Mouse (Mus musculus) hindbrain, postnatal 0 days (tissue): ENCODE data around the gene Tmem53. TPM values are rescaled to one million over a fixed set of nuclear protein-coding genes. Genes with fewer than 3 reads are reported as not detected.
A peak's percentile ranks its signal among the peaks of the same experiment; 100 is the strongest.

Experiments used
- ATAC-seq: fragments of 200-750 bp; cut with Nextera tagmentation; 2 replicates; pipeline ENCODE4 v1.8.0; 2017; ENCODE audit warnings: mild to moderate bottlenecking, moderate TSS enrichment, moderate library complexity
- DNase-seq: peaks from one replicate; pipeline ENCODE4 v3.0.0-alpha.2; 2015; ENCODE audit warnings: low spot score
- H3K27ac ChIP-seq: fragments of 300-500 bp; sonication (generic); 2 replicates; pipeline ENCODE4 v1.5.1; 2014; ENCODE audit warnings: mild to moderate bottlenecking
- H3K27me3 ChIP-seq: fragments of 300-500 bp; sonication (generic); 2 replicates; pipeline ENCODE4 v1.6.1; 2014; ENCODE audit warnings: low read length, mixed read lengths; ENCODE audit not compliant: insufficient read depth
- H3K36me3 ChIP-seq: fragments of 300-500 bp; sonication (generic); 2 replicates; pipeline ENCODE4 v1.6.1; 2014; ENCODE audit warnings: low read length, mixed read lengths; ENCODE audit not compliant: insufficient read depth
- H3K4me1 ChIP-seq: fragments of 300-500 bp; sonication (generic); 2 replicates; pipeline ENCODE4 v1.6.1; 2014; ENCODE audit warnings: antibody characterized with exemption, low read length, mixed read lengths; ENCODE audit not compliant: insufficient read depth
- H3K4me2 ChIP-seq: fragments of 300-500 bp; sonication (generic); 2 replicates; pipeline ENCODE4 v1.6.1; 2014; ENCODE audit warnings: low read depth, mild to moderate bottlenecking, low read length, moderate library complexity, mixed read lengths
- H3K4me3 ChIP-seq: fragments of 300-500 bp; sonication (generic); 2 replicates; pipeline ENCODE4 v1.5.1; 2014; ENCODE audit warnings: low read length
- H3K9ac ChIP-seq: fragments of 300-500 bp; sonication (generic); replicated peaks from 2 replicates; pipeline ENCODE4 v1.6.1; 2014; ENCODE audit warnings: mild to moderate bottlenecking, low read length, moderate library complexity, mixed read lengths
- H3K9me3 ChIP-seq: fragments of 300-500 bp; sonication (generic); 2 replicates; pipeline ENCODE4 v1.6.1; 2016; ENCODE audit warnings: low read length, mixed read lengths
- CTCF ChIP-seq: IDR thresholded peaks from 2 replicates; pipeline ENCODE4 v1.5.1; 2016; ENCODE audit warnings: antibody characterized with exemption, control low read depth, low read depth
- WGBS: fragments of 180-500 bp; shearing (Covaris S2); extraction: QIAGEN DNeasy Blood & Tissue Kit; methylation state at CpG from one replicate; pipeline ENCODE4 v1.1.7; 2014; 5-methylcytosine and 5-hydroxymethylcytosine counted together
- polyA plus RNA-seq: library from polyadenylated mRNA; unstranded; fragments of >200 nt; fragmentation: Nextera tagmentation; extraction: Ambion mirVana; gene quantifications from 2 replicates; pipeline ENCODE4 v1.2.1, GENCODE M21; 2015
- total RNA-seq: library from RNA; depleted of rRNA; stranded (reverse); fragments of >200 nt; gene quantifications from 2 replicates; pipeline ENCODE4 v1.2.3, GENCODE M21; 2014

Tmem53 gene
- total and polyA plus RNA-seq, 2 experiments from 2014 or later: 14.0 to 16.5 TPM

- H3K27me3 ChIP-seq: no peaks in the 10 kb centered on the region
- H3K9me3 ChIP-seq: no peaks in the 10 kb centered on the region
- no peak overlapping the region for H3K27ac ChIP-seq
- ATAC-seq (peak; percentile 75), DNase-seq (peak; percentile 92)
- H3K4me2 ChIP-seq: no peak overlapping the region
- H3K4me3 ChIP-seq: no peak overlapping the region
- WGBS: 9% methylated on average over 6 of the region's 6 CpGs
- no peak overlapping the region for H3K9ac ChIP-seq
- H3K36me3 ChIP-seq: peaks cover 21% of the 10 kb centered on the region; the same call in 1 of the 2 replicates
- H3K4me1 ChIP-seq: no peaks in the 10 kb centered on the region
- TF ChIP-seq CTCF: peak; percentile 97
These were observed 18.5 kb downstream of the Tmem53 start for GRCm38 (mm10) chr4:117270278-117270677.

- H3K27ac ChIP-seq: no peak overlapping the region
- no peak overlapping the region for H3K4me2 ChIP-seq
- H3K9ac ChIP-seq: no peak overlapping the region
- H3K4me1 ChIP-seq: no peaks in the 10 kb centered on the region
- peaks cover 36% of the 10 kb centered on the region; the same call in 1 of the 2 replicates for H3K36me3 ChIP-seq
- DNase-seq (no peak), ATAC-seq (no peak)
- no peaks in the 10 kb centered on the region for H3K9me3 ChIP-seq
- no peaks in the 10 kb centered on the region for H3K27me3 ChIP-seq
- no peak for TF ChIP-seq CTCF
- WGBS: 24% methylated on average over 12 of the region's 12 CpGs
- H3K4me3 ChIP-seq: no peak overlapping the region
These were observed 20.7 kb downstream of the Tmem53 start for GRCm38 (mm10) chr4:117272459-117272858.

DNA sequence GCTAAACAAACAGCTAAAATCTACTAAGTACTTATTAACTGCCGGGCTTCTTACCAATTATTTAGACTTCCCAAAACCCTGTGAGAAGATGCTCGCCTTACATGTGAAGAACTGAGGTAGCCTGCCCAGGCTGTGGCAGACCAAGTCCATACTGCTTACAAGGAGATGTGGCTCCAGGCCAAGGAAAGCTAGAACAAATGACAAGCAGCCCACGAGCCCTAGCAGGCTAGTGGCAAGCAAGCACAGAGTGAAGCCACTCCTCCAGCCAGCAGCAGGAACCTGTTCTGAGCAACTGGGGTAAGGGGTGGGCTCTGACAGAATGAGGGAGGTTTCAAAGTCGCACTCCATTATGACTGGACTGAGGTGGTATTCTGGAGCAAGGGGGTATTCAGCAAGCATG lies 23.0 kb downstream of the Tmem53 start:
- DNase-seq: no peak
- Histone ChIP-seq H3K4me1 (no peaks in the 10 kb centered on the region; the same call in 1 of the 2 replicates), H3K36me3 (peaks cover 42% of the 10 kb centered on the region; the same call in 1 of the 2 replicates), H3K9ac (no peak overlapping the region), H3K4me3 (no peak overlapping the region), H3K27ac (no peak overlapping the region), H3K9me3 (no peaks in the 10 kb centered on the region), H3K27me3 (no peaks in the 10 kb centered on the region), H3K4me2 (no peak overlapping the region)
- 88% methylated on average over 4 of the region's 4 CpGs for WGBS
- ATAC-seq: no peak
- TF ChIP-seq CTCF: no peak

DNA sequence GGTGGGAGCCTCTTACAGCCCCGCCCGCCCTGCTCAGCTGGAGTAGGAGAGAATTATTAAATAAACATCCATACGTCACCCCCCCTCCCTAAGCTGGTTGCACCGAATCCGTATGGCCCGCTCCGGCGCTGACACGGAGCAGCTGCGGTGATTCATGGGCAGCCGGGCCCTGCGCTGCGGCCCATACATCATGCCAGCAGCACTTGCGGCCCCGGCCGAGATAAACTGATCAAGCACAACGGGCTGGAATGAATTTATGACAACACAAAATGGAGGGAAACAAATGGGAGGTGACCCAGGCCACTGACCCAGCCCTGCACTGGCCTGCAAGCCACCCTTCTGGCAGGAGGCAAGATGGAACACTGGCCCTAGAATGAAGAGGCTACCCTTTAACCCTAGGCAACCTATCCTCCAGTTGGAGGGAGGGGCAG lies 24.5 kb downstream of the Tmem53 start:
- H3K4me2 ChIP-seq: no peak overlapping the region
- no peaks in the 10 kb centered on the region; the same call in 1 of the 2 replicates for H3K4me1 ChIP-seq
- DNase-seq (no peak), ATAC-seq (0 out of 2 replicates have a peak, but pooled peaks have one; percentile 13)
- H3K27ac ChIP-seq: no peak overlapping the region
- no peak for TF ChIP-seq CTCF
- H3K9ac ChIP-seq: no peak overlapping the region
- peaks cover 46% of the 10 kb centered on the region; the same call in 1 of the 2 replicates for H3K36me3 ChIP-seq
- no peaks in the 10 kb centered on the region for H3K27me3 ChIP-seq
- H3K4me3 ChIP-seq: no peak overlapping the region
- H3K9me3 ChIP-seq: no peaks in the 10 kb centered on the region
- WGBS: 83% methylated on average over 17 of the region's 17 CpGs

- no peaks in the 10 kb centered on the region; the same call in 1 of the 2 replicates for H3K4me1 ChIP-seq
- WGBS: 74% methylated on average over 13 of the region's 13 CpGs
These were observed 25.3 kb downstream of the Tmem53 start for GRCm38 (mm10) chr4:117277021-117277420.

GRCm38 (mm10) chr4:117277687-117278086 lies 25.9 kb downstream of the Tmem53 start:
- Histone ChIP-seq H3K4me3 (no peak overlapping the region), H3K9ac (no peak overlapping the region), H3K36me3 (peaks cover 40% of the 10 kb centered on the region; the same call in 1 of the 2 replicates), H3K27me3 (no peaks in the 10 kb centered on the region; the same call in 1 of the 2 replicates), H3K4me2 (no peak overlapping the region), H3K9me3 (no peaks in the 10 kb centered on the region), H3K27ac (no peak overlapping the region), H3K4me1 (no peaks in the 10 kb centered on the region; the same call in 1 of the 2 replicates)
- ATAC-seq (no peak), DNase-seq (no peak)
- no peak for TF ChIP-seq CTCF
- WGBS: 95% methylated on average over 7 of the region's 7 CpGs

More at GRCm38 (mm10) chr4:117277021-117277420, 25.3 kb downstream of the Tmem53 start:
- H3K4me2 ChIP-seq: no peak overlapping the region
- 0 out of 2 replicates have a peak overlapping the region, but pooled peaks have one; percentile 7 for H3K9ac ChIP-seq
- DNase-seq: no peak
- TF ChIP-seq CTCF: no peak
- H3K27me3 ChIP-seq: no peaks in the 10 kb centered on the region; the same call in 1 of the 2 replicates
- H3K36me3 ChIP-seq: peaks cover 47% of the 10 kb centered on the region; the same call in 1 of the 2 replicates
- no peak for ATAC-seq
- H3K4me3 ChIP-seq: no peak overlapping the region
- H3K27ac ChIP-seq: no peak overlapping the region
- H3K9me3 ChIP-seq: no peaks in the 10 kb centered on the region
